Mouse (Mus musculus): ENCODE results near the gene Pip4k2b.
"Not testable (repeated sequence)": the region's sequence is repeated elsewhere in the genome, so short reads cannot be mapped to it uniquely, and the experiment has no call there.

Pip4k2b gene

GRCm38 (mm10) chr11:97714784-97715760 is 29.4 kb downstream of the Pip4k2b start:
- no peak for DNase-seq (ENCODE audit: low spot score in 2 of 2)

DNA sequence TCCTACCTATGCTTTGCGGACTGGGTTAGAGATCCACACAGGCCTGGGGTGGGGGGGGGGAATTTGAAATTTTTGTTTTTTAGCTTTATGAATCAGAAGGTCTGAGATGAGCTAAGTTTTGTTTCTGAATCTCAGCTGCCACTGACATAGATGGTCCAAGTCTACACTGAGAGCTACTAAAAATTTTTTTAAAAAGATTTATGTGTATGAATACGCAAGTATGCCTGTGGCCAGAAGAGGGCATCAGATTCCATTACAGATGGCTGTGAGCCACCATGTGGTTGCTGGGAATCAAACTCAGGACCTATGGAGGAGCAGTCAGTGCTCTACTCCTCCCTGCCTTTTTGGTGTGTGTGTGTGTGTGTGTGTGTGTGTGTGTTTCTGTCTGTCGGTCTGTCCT is 30.1 kb downstream of the Pip4k2b start:
- DNase-seq (ENCODE audit: low spot score in 2 of 2), result no peak

DNA sequence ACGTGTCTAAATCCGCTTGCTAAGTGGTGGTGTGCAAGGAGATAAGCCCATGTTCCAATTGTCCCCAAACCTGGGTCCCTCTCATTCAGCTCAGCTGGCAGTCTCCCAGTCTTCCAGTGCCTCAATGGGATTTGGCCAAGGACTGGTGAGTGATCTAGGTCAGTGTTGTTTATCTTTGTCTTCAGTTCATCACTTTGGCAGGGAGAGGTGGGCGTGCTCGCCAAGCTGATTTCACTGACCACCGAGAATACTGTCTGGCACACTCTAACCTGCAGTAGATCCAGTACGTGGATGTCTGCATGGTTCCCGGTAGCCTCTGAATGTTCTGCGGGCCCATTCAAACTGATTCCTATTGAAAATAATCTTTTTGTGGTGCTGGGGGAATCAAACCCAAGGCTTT is 30.6 kb downstream of the Pip4k2b start:
- DNase-seq (ENCODE audit: low spot score in 2 of 2), result no peak

DNA sequence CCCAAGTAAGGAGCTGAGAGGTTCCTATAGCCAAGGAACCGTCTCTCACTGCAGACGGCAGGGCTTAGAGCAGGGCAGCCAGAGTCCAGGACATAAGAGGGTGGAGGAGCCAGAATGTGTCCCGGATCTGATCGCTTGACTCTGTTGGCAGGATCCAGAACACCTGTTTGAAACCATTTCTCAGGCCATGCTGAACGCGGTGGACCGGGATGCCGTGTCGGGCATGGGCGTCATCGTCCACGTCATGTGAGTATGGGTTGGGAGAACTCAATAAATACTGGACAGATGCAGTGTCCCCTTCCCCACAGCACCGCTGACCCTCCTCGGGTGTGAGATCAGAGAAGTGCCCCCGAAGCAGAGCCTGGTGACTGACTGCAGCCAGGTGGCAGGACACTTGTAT is 32.2 kb downstream of the Pip4k2b start:
- DNase-seq (ENCODE audit: low spot score in 2 of 2), result no peak

- no peak for DNase-seq (ENCODE audit: low spot score in 2 of 2)
Observed at GRCm38 (mm10) chr11:97711200-97711900, 33.2 kb downstream of the Pip4k2b start.

GRCm38 (mm10) chr11:97710067-97710466 is 34.4 kb downstream of the Pip4k2b start:
- DNase-seq (ENCODE audit: low spot score in 2 of 2), result not testable (repeated sequence)

DNA sequence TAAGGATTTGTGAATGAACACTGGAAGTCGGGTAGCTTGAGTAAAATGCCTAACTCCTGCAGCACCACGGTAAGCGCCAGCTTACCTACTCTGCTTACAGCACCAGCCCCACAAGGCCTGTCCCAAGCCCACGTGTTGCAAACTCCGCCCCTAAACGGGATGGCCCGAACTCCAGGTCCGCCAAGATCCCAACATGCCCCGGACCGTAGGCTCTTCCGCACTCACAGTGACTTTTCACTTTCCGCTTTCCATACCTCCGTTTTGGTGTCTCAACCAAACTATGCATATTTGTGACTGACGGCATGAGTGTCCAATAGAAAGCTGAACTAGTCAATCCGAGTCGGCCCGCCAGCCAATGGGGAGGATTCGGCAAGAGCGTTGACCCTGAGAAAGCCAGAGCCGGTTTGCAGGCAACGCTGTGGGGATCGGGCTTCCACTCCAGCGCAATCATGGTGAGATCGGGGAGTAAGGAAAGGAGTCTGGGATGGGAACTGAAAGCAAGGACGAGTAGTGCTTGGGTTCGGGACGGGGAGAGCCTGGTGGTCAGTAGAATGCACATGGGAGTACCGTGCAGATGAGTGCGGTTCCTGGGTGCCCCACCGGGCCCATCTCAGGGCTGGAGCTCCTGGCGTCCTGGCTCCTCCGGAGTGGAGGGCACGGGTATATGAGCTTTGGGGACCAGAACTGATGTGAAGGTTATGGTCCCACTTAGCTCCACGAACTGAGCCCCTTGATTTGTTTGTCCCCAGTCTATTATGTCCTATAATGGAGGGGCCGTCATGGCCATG is 41.3 kb downstream of the Pip4k2b start, which contains the start of gene Psmb3:
Gene Psmb3, plus strand, starts transcription at position 361 of the 788 bp plus-strand sequence.
- peak; percentile 95 to 98 for DNase-seq (ENCODE audit: low spot score in 2 of 2)

DNA sequence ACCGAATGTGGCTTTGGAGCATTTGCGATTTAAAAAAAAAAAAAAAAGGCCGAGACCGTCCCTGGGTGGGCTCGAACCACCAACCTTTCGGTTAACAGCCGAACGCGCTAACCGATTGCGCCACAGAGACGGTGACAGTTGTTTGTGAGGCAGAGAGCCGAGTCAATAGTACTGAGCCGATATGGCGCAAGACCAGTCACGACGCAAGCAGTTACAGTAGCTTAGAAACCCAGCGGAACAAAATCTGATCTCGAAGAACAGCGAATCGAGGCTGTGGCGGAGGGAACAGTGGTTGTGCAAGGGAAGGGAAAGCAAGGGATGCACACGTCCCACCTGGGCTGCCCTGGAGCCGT is 42.1 kb downstream of the Pip4k2b start:
- DNase-seq (ENCODE audit: low spot score in 2 of 2), result peak; percentile 93 to 95

DNA sequence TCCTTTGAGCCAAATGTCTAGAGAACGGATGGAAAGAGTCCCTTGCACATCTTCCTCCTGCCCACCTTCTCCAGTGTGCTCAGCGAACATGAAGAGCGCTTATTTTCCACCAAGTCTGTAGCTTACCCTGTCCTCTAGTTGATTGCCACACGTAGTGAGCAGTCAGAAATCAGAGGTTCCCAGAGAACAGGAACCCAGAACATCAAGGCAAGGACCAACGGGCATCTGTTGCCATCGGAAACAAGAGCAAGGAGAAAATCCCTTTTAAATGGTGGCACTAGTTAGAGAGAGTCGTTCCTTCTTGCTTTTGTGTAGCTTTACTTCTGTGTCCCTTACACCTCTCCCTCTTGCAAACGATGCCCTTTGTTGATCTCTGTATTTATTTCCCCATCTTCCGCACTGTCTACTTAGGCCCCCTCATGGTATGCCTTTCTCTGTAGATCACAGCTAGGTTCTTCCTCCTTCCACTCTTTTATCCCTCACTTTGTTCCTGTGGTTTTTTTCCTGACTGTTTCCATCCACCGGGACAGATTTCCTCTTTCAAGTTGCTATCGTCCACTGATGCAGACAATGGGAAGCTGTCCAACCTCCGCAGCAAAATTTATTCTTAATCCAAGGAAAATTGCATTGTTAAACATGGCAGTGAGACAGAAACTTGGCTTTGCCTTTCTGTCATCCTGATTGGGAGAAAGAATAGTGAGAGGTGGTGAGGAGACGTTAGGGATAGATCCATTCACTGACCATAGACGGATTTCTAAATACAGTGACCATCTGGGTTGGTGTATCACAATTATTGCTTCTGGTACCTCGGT is 42.7 kb downstream of the Pip4k2b start:
- no peak for DNase-seq (ENCODE audit: low spot score in 2 of 2)

- DNase-seq (ENCODE audit: low spot score in 2 of 2), result peak in 1 of 2 experiments; percentile 36
Observed at GRCm38 (mm10) chr11:97700746-97701580, 43.5 kb downstream of the Pip4k2b start.

DNA sequence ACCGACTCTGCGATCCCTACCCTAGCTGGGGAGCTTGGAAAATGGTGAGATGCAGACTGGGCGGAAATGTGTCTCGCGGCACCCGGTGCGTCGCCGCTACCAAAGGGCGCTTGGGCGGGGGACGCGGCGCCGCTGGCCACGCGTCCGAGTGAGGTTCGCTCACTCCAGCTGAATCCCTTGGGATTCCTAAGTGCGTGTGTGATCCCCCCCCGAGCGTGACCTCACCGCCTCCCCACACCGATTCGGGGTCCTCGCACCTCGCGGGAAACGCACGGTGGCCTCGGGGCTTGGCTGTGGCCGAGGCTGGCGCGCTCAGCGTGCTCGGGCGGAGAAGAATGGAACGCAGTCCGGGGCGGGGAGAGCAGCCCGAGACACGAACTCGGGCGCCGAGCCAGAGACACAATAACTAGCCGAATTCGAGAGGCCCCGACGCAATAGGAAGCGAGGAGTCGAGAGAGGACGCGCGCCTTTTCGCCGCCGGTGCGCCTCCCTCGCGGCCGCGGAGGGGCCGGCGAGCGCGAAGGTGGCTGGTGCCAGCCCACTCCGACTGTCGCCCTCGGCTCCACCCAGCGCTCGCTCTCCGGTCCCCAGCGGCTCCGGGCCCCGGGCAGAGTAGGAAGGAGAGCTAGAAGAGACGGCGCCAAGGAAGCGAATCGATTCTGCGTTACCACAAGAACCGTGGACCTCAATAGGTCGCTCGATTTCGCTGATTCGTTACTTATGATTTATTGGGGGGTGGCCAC is 44.3 kb downstream of the Pip4k2b start, which contains the start of gene Pcgf2:
Gene Pcgf2, minus strand, starts transcription at position 495 of the 743 bp plus-strand sequence.
- peak; percentile 50 to 83 for DNase-seq (ENCODE audit: low spot score in 2 of 2)

DNA sequence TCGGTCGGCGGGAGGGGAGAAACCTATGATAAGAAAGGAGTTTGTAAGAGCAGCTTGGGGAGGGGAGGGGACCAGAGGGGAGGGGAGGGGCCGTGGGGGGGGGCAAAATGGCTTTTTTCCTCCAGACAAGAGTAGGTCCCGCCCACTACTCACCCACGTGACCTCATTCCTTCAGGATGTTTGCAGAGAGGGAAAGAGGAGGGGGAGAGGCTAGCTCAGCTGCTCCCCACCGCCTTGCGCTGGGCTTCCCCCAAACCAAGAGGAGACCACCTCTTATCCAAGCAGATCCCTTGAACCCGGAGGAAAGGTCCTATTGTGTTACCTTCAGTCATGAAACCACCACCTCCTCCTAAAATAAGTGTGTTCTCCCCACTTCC is 44.9 kb downstream of the Pip4k2b start:
- DNase-seq (ENCODE audit: low spot score in 2 of 2), result peak; percentile 56 to 88

GRCm38 (mm10) chr11:97698741-97699611 is 45.5 kb downstream of the Pip4k2b start:
- peak; percentile 55 to 78 for DNase-seq (ENCODE audit: low spot score in 2 of 2)

GRCm38 (mm10) chr11:97697891-97698529 is 46.5 kb downstream of the Pip4k2b start:
- DNase-seq (ENCODE audit: low spot score in 2 of 2), result no peak

DNA sequence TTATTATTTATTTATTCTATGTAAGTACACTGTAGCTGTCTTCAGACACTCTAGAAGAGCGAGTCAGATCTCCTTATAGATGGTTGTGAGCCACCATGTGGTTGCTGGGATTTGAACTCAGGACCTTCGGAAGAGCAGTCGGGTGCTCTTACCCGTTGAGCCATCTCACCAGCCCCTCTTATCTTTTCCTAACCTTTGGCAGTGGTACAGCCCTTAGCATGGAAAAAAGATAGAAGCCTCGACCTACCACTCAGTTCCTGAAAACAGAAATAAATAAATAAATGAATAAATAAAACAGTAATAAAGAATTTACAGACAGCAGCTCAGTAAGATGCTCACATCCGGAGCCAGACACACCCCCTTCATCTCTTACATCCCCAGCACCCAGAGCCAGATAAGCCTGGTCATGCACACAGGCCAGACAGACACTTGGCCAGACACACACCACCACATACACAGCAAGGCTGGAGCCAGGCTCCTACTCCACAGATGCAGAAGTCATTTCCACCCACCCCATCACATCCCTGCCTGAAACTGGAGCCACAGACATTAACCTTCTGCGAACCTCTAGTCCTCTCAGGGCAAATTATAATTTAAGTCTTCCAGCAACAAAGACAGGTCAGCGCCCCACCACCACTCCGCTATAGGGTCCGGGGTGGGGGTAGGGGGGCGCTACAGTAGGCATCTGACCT is 47.2 kb downstream of the Pip4k2b start:
- no peak for DNase-seq (ENCODE audit: low spot score in 2 of 2)

DNA sequence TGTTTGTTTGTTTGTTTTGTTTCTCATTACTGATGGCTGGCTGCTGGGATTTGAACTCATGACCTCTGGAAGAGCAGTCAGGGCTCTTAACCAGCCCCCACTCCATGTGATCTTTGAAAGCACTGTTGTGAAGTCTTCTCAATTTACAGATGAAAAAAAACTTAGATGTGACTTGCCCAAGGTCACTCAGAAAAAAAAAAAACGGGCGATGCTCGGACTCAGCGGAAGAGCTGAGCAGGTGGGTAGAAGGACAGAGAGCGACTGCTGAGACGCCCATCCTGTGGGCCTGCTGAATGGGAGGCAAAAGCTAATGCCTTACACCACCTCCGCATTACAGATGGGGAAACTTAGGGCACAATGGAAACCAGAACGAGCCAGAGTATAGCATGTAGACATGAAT is 47.8 kb downstream of the Pip4k2b start:
- no peak for DNase-seq (ENCODE audit: low spot score in 2 of 2)

- DNase-seq (ENCODE audit: low spot score in 2 of 2), result no peak
Observed at GRCm38 (mm10) chr11:97695712-97696401, 48.6 kb downstream of the Pip4k2b start.
